Mouse (Mus musculus): ENCODE results near the gene Olfr1318.
A peak's percentile ranks its signal among the peaks of the same experiment; 100 is the strongest.

The Olfr1318 gene

DNA sequence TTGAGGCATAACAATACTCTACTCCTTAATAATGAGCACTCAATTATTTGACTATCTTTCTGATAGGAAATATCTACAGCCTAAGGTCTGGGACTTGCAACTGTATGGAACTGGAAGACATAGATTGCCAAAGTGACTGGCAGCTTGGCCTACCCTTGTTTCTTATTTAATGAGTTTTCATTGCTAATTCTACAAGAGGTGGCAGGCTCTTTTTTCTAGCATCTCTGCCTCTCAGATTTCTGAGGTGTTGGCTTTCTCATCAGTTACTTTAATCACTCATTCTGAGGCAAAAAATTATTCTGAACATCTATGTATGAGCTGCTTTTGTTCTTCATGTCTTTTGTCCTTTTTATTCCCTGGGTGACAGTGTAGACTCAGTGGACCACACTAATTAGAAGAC lies at the start of gene Olfr1318:
TSS of gene Olfr1318 (plus strand) at position 301 of the 400 bp plus-strand sequence.
- DNase-seq (ENCODE audit: low read depth) = no peak

DNA sequence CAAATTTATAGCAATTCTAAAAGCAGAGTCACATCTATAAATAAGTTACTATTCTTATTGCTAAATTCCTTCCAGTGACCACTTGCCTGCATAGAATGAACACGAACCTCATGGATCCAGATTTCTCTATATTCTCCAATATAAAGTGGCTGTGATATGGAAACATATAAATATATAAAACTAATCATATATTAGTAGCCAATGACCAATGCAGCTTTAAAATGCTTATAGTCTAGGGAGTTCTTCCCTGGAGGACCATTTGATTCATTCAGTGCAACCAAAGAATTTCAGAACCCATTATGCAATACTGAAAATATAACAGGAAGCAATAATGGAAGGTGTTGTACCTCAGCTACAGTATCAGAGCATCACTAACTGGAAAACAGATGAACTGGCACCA lies 38.7 kb upstream of the Olfr1318 start, which contains the start of gene Olfr1315-ps1:
TSS of gene Olfr1315-ps1 (minus strand) at position 101 of the 400 bp plus-strand sequence.
- no peak for DNase-seq (ENCODE audit: low read depth)

DNA sequence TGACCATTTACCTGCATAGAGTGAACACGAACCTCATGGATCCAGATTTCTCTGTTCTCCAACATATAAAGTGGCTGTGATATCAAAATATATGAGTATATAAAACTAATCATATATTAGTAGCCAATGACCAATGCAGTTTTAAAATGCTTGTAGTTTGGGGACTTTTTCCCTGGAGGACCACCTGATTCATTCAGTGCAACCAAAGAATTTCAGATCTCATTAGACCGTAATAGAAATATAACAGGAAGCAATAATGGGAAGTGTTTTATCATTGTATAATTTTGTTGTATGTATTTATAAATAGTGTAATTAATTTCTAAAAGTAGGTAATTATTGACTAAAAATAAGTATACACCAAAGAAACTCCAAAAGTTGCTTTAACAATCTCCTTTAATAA lies 19.1 kb upstream of the Olfr1318 start, which contains the start of gene Olfr1316:
TSS of gene Olfr1316 (minus strand) at position 101 of the 400 bp plus-strand sequence.
- no peak for DNase-seq (ENCODE audit: low read depth)

DNA sequence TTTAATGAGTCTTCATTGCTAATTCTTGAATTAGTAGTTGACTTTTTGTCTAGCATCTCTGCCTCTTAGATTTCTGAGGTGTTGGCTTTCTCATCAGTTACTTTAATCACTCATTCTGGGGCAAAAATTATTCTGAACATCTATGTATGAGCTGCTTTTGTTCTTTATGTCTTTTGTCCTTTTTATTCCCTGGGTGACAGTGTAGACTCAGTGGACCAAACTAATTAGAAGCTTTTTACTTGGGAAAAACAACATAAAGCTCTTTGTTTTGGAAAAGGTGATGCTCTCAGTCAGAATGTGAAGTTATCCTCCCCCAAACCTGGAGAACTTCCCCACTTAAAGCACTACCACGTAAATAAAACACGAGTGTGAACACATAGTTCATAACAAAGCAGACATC lies 14.0 kb upstream of the Olfr1318 start, which contains the start of gene Olfr1317:
TSS of gene Olfr1317 (plus strand) at position 301 of the 400 bp plus-strand sequence.
- DNase-seq (ENCODE audit: low read depth) = no peak

DNA sequence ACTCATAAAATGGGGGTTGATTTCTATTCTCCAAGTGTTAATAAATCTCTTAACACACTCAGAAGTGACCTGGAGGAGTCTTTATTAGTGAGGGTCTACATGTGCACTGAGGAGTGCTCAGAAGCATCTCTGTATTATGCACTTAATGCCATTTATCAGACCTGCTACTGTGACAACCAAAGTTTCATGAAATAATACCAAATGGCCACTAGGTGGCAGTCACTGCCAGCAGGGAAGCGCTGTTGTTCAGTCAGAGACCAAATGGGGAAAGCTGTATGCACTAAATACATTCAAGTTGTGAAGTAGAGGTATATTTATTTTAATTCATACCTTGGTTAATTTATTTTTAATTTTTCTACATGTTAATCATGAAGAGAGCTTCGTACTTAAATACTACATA lies 42.9 kb downstream of the Olfr1318 start:
- DNase-seq (ENCODE audit: low read depth) = peak; percentile 78

DNA sequence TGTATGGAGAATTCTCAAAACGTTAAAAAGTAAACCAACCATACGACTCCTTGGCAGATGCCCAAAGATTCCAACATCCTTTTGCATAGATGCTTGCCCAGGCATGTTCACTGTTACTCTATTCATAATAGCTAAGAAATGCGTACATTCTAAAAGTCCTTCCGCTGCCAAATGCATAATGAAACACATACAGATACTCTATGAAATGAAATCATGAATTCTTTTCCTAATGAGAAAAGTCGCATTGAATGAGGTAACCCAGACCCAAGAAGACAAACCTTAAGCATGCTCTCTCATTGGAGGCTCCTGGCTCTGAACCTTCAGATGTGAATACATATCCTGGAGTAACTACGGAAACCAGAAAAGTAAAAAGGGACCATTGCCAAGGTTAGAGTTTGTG lies 49.1 kb downstream of the Olfr1318 start:
- no peak for DNase-seq (ENCODE audit: low read depth)

All from naive thymus-derived CD4-positive, alpha-beta T cell, adult 2 months (primary cell).